Mouse (Mus musculus) E14TG2a.4 (cell line): ENCODE measurements around the gene Wrap53.

Source experiments
- CTCF ChIP-seq: conservative IDR thresholded peaks from 2 replicates; pipeline ENCODE4 v1.5.1; 2014; ENCODE audit warnings: low read length
- NANOG ChIP-seq: IDR thresholded peaks from 2 replicates; pipeline ENCODE4 v1.6.1; 2014; ENCODE audit warnings: borderline replicate concordance, low read length, mixed read lengths
- POU5F1 ChIP-seq: IDR thresholded peaks from 2 replicates; pipeline ENCODE4 v1.6.1; 2014; ENCODE audit warnings: low read length, borderline replicate concordance

- TF ChIP-seq CTCF (no peak), NANOG (no peak), POU5F1 (no peak)
These were observed 4.9 kb upstream of the Wrap53 start for GRCm38 (mm10) chr11:69584937-69585336.
